Mouse (Mus musculus) MEL (cell line): Measurements from ENCODE around the gene Tpx2. TPM values are rescaled to one million over a fixed set of nuclear protein-coding genes. Genes with fewer than 3 reads are reported as not detected.

Source experiments
- DNase-seq: peaks from one replicate; pipeline ENCODE4 v3.0.0; 2011; ENCODE audit warnings: low read depth, low spot score
- H3K27ac ChIP-seq: 2 replicates; pipeline ENCODE4 v1.5.1; 2012; ENCODE audit warnings: low read depth, mild to moderate bottlenecking, control low read depth, low read length, moderate library complexity; ENCODE audit not compliant: control insufficient read depth
- H3K27me3 ChIP-seq, 2 experiments: fragments of 150-350 bp in 1 of 2; sonication (generic) in 1 of 2; 2 replicates each; pipeline ENCODE4 v1.6.1; 2012; ENCODE audit warnings: low read length in 2 of 2, mild to moderate bottlenecking in 2 of 2, improper control_type of control experiment in 1 of 2, moderate library complexity in 1 of 2; ENCODE audit not compliant: insufficient read depth in 2 of 2, control insufficient read depth in 1 of 2
- H3K36me3 ChIP-seq, 2 experiments: 2 replicates each; pipeline ENCODE4 v1.6.1; 2012 to 2014; ENCODE audit warnings: low read length in 2 of 2, improper control_type of control experiment in 1 of 2, inconsistent platforms in 1 of 2, mild to moderate bottlenecking in 1 of 2; ENCODE audit not compliant: insufficient read depth in 2 of 2, control insufficient read depth in 1 of 2
- H3K4me1 ChIP-seq, 2 experiments: fragments of 150-350 bp in 1 of 2; sonication (generic) in 1 of 2; 2 replicates each; pipeline ENCODE4 v1.6.1; 2012; ENCODE audit warnings: low read length in 2 of 2, improper control_type of control experiment in 1 of 2, mild to moderate bottlenecking in 1 of 2; ENCODE audit not compliant: insufficient read depth in 2 of 2, control insufficient read depth in 1 of 2
- H3K4me3 ChIP-seq, 2 experiments: fragments of 150-350 bp in 1 of 2; sonication (generic) in 1 of 2; 2 replicates each; pipeline ENCODE4 v1.5.1; 2012; ENCODE audit warnings: low read depth in 2 of 2, low read length in 2 of 2, mild to moderate bottlenecking in 2 of 2, moderate library complexity in 2 of 2, control low read depth in 1 of 2, improper control_type of control experiment in 1 of 2; ENCODE audit not compliant: control insufficient read depth in 1 of 2, insufficient read depth in 1 of 2
- H3K79me2 ChIP-seq: 2 replicates; pipeline ENCODE4 v1.6.1; 2012; ENCODE audit warnings: mild to moderate bottlenecking, low read length, moderate library complexity; ENCODE audit not compliant: control insufficient read depth, poor library complexity, insufficient read depth
- H3K9ac ChIP-seq: 2 replicates; pipeline ENCODE4 v1.6.1; 2012; ENCODE audit warnings: low read depth, mild to moderate bottlenecking, control low read depth, low read length, moderate library complexity; ENCODE audit not compliant: control insufficient read depth, poor library complexity, severe bottlenecking
- H3K9me3 ChIP-seq: fragments of 150-350 bp; sonication (generic); replicated peaks from 2 replicates; pipeline ENCODE4 v1.6.1; 2012; ENCODE audit warnings: mild to moderate bottlenecking, low read length, improper control_type of control experiment, moderate library complexity; ENCODE audit not compliant: insufficient read depth
- CTCF ChIP-seq, 3 experiments: IDR thresholded peaks in 2 of 3; conservative IDR thresholded peaks in 1 of 3; 2 replicates each; pipeline ENCODE4 v1.5.1; 2011 to 2012; ENCODE audit warnings: low read length in 3 of 3, low read depth in 2 of 3, mild to moderate bottlenecking in 2 of 3, improper control_type of control experiment in 1 of 3, inconsistent platforms in 1 of 3, mixed read lengths in 1 of 3, moderate library complexity in 1 of 3; ENCODE audit not compliant: control insufficient read depth in 1 of 3, insufficient read depth in 1 of 3, poor library complexity in 1 of 3, severe bottlenecking in 1 of 3
- E2F4 ChIP-seq: IDR thresholded peaks from 2 replicates; pipeline ENCODE4 v1.6.1; 2011; ENCODE audit warnings: low read depth, low read length, improper control_type of control experiment, borderline replicate concordance
- ELF1 ChIP-seq: IDR thresholded peaks from 2 replicates; pipeline ENCODE4 v1.6.1; 2014; ENCODE audit warnings: low read depth, mild to moderate bottlenecking, inconsistent platforms, low read length, improper control_type of control experiment, moderate library complexity
- JUND ChIP-seq: IDR thresholded peaks from 2 replicates; pipeline ENCODE4 v1.6.1; 2011; ENCODE audit warnings: low read depth, mild to moderate bottlenecking, improper control_type of control experiment, low read length
- KAT2A ChIP-seq: conservative IDR thresholded peaks from 2 replicates; pipeline ENCODE4 v1.6.1; 2012; ENCODE audit warnings: low read depth, low read length, improper control_type of control experiment, inconsistent platforms
- MAFK ChIP-seq: IDR thresholded peaks from 2 replicates; pipeline ENCODE4 v1.6.1; 2011; ENCODE audit warnings: low read depth, mild to moderate bottlenecking, low read length, improper control_type of control experiment, borderline replicate concordance
- MXI1 ChIP-seq: IDR thresholded peaks from 2 replicates; pipeline ENCODE4 v1.6.1; 2011; ENCODE audit warnings: mild to moderate bottlenecking, low read depth, low read length, improper control_type of control experiment
- MYB ChIP-seq: IDR thresholded peaks from 2 replicates; pipeline ENCODE4 v1.6.1; 2011; ENCODE audit warnings: mild to moderate bottlenecking, low read depth, low read length, improper control_type of control experiment
- SMC3 ChIP-seq: IDR thresholded peaks from 2 replicates; pipeline ENCODE4 v1.6.1; 2011; ENCODE audit warnings: low read depth, low read length, improper control_type of control experiment
- TAL1 ChIP-seq: IDR thresholded peaks from 2 replicates; pipeline ENCODE4 v1.6.1; 2012; ENCODE audit warnings: mild to moderate bottlenecking, inconsistent platforms, low read length, moderate library complexity, mixed read lengths
- TCF12 ChIP-seq: IDR thresholded peaks from 2 replicates; pipeline ENCODE4 v1.6.1; 2014; ENCODE audit warnings: low read depth, mild to moderate bottlenecking, inconsistent platforms, low read length, improper control_type of control experiment, moderate library complexity
- UBTF ChIP-seq: IDR thresholded peaks from 2 replicates; pipeline ENCODE4 v1.6.1; 2012; ENCODE audit warnings: low read depth, mild to moderate bottlenecking, inconsistent platforms, low read length, improper control_type of control experiment, moderate library complexity, borderline replicate concordance; ENCODE audit not compliant: insufficient read depth
- USF2 ChIP-seq, 2 experiments: IDR thresholded peaks; 2 replicates each; pipeline ENCODE4 v1.6.1; 2011 to 2012; ENCODE audit warnings: improper control_type of control experiment in 2 of 2, low read length in 2 of 2, borderline replicate concordance in 1 of 2, inconsistent platforms in 1 of 2, low read depth in 1 of 2, mild to moderate bottlenecking in 1 of 2; ENCODE audit not compliant: insufficient read depth in 1 of 2
- ZC3H11A ChIP-seq: IDR thresholded peaks from 2 replicates; pipeline ENCODE4 v1.6.1; 2012; ENCODE audit warnings: low read depth, mild to moderate bottlenecking, inconsistent platforms, low read length, improper control_type of control experiment
- ZMIZ1 ChIP-seq: IDR thresholded peaks from 2 replicates; pipeline ENCODE4 v1.6.1; 2012; ENCODE audit warnings: low read depth, mild to moderate bottlenecking, inconsistent platforms, low read length, improper control_type of control experiment, moderate library complexity
- polyA plus RNA-seq, 2 experiments: library from polyadenylated mRNA; stranded (reverse) in 1 of 2; unstranded in 1 of 2; fragments of >175 nt in 1 of 2; fragments of >200 nt in 1 of 2; gene quantifications; 2 replicates each; pipeline versions ENCODE4 v1.2.1 to v1.2.4; 2012; ENCODE audit warnings: low replicate concordance in 2 of 2, low read depth in 1 of 2; ENCODE audit not compliant: insufficient read length in 2 of 2, insufficient read depth in 1 of 2, missing spikeins in 1 of 2
- total RNA-seq: library from RNA; depleted of rRNA; stranded (reverse); fragments of 300-350 nt; gene quantifications from 2 replicates; pipeline ENCODE4 v1.2.3, GENCODE M21; 2012

The Tpx2 gene
- total and polyA plus RNA-seq, 3 experiments: 59.3 to 131 TPM; not detected in 1

DNA sequence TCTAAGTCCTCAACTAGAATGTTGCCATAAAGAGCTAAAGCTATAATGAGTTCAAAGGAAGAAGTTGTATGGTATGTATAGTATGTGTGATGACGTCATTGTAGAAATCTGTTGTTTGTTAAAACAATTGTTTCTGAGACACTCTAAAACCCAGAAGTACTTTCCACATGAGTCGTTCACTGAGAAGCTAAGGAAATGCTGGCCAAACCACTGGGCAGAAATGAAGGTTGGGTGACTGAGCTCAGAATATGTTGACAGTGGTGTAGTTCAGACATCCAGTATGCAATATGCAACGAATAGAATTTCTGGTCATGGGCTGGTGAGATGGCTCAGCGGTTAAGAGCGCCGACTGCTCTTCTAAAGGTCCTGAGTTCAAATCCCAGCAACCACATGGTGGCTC lies 15.6 kb downstream of the Tpx2 start:
- H3K9me3 ChIP-seq: no peaks in the 10 kb centered on the region
- H3K27ac ChIP-seq: no peak overlapping the region
- 0 out of 2 replicates have a peak, but pooled peaks cover 2% of the 10 kb centered on the region for H3K79me2 ChIP-seq
- DNase-seq: no peak
- H3K9ac ChIP-seq: no peak overlapping the region
- TF ChIP-seq JUND: no peak
- TF ChIP-seq ELF1: no peak
- TF ChIP-seq MXI1: no peak
- no peak for TF ChIP-seq CTCF (IDR thresholded peaks at IDR 0.05 in 2 of 3, conservative IDR thresholded peaks at IDR 0.05 in 1 of 3; ENCODE audit: control insufficient read depth in 1 of 3, insufficient read depth in 1 of 3, low read depth in 2 of 3, low read length in 3 of 3, poor library complexity in 1 of 3, severe bottlenecking in 1 of 3)
- TF ChIP-seq UBTF: no peak
- no peak for TF ChIP-seq KAT2A
- no peak for TF ChIP-seq TCF12
- TF ChIP-seq SMC3: no peak
- no peak for TF ChIP-seq MAFK
- TF ChIP-seq TAL1: no peak
- TF ChIP-seq USF2 (IDR thresholded peaks at IDR 0.05; ENCODE audit: borderline replicate concordance in 1 of 2, insufficient read depth in 1 of 2, low read depth in 1 of 2, low read length in 2 of 2): no peak
- no peak for TF ChIP-seq ZC3H11A
- no peak for TF ChIP-seq MYB
- no peak for TF ChIP-seq ZMIZ1
- no peak for TF ChIP-seq E2F4
- H3K4me3 ChIP-seq: no peak overlapping the region
- no peaks in the 10 kb centered on the region for H3K27me3 ChIP-seq
- peaks cover 10 to 40% of the 10 kb centered on the region in 2 experiments for H3K36me3 ChIP-seq
- H3K4me1 ChIP-seq: no peaks in the 10 kb centered on the region; a peak in 1 of 4 replicates

DNA sequence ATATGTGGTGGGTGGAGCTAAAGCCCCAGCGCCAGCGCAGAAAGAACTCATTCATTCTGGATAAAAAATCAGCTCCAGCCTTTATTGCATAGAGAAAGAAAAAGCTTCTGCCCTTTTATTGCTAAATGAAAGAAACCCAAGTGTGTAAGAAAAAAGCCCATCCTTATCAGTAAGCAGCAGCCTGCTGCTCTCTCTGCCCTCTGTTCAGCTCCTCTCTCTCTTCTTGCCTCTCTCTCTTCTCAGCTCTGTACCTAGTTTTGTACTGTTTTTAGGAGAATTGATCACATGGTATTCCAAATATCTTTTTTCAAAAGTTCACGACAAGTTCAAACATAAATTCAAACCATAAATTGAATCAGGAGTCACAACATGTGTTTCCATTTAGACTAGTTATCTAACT lies 30.5 kb downstream of the Tpx2 start:
- H3K9me3 ChIP-seq: no peaks in the 10 kb centered on the region
- TF ChIP-seq TAL1 (peak; percentile 24; the same call in 1 of the 2 replicates), E2F4 (no peak)
- TF ChIP-seq, all 39 proteins: peak for 1
- no peak for DNase-seq
- no peak overlapping the region for H3K27ac ChIP-seq
- H3K9ac ChIP-seq: no peak overlapping the region
- H3K4me3 ChIP-seq: no peak overlapping the region
- H3K4me1 ChIP-seq: no peaks in the 10 kb centered on the region
- no peaks in the 10 kb centered on the region for H3K79me2 ChIP-seq
- H3K36me3 ChIP-seq: peaks cover 0 to 55% of the 10 kb centered on the region in 2 experiments; a peak in 2 of 4 replicates
- H3K27me3 ChIP-seq: no peaks in the 10 kb centered on the region
